Mouse (Mus musculus) thymus, postnatal 25 days (tissue): ENCODE measurements around the gene Macrod1.

ENCODE experiments used
- DNase-seq: peaks from one replicate; pipeline ENCODE4 v3.0.0; 2022

Gene Macrod1

DNA sequence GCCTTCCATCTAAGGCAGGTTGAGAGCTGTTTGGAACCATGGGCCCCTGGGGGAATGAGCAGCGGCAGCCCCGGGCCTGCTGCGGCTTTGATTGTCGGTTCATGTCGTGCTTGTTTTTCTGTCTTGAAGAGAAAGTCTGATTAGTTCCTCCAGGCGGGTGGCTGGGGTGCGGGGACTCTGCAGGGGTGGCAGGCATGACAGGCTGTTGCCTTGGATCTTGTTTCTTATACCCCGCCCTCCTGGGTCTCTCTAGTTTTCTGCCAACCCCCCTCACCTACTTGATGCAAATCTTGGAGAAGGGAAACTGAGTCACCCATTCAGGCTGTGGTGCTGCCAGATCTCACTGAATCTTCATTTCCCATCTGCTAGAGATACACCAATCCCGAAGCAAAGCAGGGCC, 31.9 kb downstream of the Macrod1 start:
- DNase-seq, result no peak

DNA sequence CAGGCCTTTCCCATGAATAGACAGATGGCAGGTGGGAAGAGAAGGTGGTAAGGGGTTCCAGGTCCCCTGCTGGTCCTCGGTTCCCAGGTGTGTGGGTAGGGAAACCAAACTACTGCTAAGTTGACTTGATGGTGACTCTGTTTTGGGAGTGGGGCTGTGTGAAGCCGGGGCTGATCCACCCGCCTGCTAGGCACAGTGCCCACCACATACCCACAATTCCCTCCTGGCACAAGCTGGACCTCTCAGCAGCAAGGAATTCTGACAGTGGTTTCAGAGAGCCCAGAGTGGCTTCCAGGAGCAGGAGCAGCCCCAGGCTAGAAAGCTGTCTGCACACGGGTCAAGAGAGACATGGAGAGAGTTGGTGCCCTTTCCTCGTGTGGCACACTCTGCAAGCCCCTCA, 32.4 kb downstream of the Macrod1 start:
- no peak for DNase-seq

DNA sequence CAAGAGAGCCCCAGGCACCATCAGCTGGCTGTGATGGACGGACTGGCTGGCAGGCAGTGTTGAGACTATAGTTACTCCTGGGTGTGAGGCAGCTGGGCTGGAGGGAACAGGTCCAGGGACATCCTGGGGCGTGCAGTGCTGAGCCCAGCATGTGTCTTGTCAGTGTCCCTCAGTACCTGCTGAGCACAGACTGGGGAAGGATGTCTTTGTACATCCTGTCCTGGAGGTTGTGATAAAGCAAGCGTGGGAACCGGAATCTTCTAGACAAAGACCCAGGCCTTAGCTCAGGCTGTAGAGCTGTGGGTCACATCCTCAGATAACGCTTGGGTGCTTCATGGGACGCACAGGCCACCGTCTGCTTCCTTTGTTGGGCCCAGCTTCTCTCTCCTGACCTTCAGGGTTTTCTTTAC, 33.2 kb downstream of the Macrod1 start:
- no peak for DNase-seq

- no peak for DNase-seq
These were observed 33.9 kb downstream of the Macrod1 start for GRCm38 (mm10) chr19:7090369-7091064.

- DNase-seq, result no peak
These were observed 34.9 kb downstream of the Macrod1 start for GRCm38 (mm10) chr19:7091448-7092050.

DNA sequence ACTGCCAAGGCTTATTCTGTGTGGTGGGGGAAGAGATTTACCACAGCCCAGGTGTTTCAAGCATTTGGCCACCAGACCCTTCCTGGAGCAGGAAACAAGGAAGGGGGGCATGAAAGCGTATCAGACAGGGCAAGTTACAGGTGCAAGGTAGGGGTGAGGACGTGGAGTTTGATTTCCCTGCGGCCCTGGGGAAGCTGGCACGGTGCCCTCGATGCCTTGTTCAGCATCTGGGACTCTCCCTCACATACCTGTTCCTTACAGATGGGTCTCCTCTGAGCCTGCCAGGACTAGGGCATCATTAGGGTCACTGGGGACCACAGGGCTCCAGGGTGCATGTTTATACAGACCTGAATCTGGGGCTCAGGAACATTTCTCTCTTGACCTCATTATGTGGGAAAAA, 36.1 kb downstream of the Macrod1 start:
- no peak for DNase-seq

- no peak for DNase-seq
These were observed 43.1 kb downstream of the Macrod1 start for GRCm38 (mm10) chr19:7099620-7100155.

DNA sequence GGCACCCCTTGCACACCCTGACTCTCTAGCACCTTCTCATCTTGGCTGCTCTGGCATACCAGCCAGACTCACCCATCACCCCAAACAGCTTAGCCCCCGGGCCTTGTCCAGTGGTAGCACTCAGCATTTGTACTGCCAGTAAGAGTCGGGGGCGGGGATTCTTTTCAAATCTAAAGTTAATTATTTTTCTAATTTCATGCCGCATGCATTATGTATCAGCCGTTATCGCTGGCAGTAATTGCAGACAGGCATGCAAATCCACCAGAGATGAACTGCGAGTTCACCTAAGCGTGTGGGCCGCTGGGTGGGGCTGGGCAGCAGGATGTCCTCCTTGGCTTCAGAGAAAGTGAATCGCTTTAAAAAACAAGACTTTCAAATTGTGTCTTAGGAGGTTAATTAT, 45.4 kb downstream of the Macrod1 start:
- no peak for DNase-seq

DNA sequence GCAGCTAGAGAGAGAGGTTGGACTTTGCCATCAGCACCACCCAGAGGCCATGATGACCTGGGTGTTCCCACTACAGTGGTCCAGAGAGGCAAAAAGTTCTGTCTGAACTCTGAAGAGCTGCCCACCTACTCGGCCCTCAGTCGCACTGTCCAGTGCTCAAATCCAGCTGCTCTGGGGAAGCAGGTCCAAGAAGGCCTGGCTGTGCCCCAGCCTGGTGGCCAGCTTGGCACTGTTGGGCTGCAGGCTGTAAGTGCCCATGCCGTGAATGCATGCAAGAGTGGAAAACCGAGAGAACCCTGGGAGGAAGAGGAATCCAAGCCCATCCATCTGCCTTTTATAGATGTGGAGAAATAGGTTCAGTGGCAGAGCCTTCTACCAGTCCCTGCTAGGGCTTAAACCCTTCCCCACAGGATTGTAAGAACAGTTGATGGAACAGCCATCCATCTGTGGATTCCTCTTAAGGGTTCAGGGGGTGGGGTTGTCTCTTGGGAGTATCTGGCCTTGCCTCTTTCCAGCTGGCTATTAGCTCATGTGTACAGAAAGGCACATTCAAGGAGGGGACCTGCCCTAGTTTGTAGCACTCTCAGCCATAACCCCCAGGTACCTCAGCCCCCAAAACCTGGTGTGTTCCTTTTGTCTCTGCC, 46.9 kb downstream of the Macrod1 start:
- DNase-seq, result no peak

DNA sequence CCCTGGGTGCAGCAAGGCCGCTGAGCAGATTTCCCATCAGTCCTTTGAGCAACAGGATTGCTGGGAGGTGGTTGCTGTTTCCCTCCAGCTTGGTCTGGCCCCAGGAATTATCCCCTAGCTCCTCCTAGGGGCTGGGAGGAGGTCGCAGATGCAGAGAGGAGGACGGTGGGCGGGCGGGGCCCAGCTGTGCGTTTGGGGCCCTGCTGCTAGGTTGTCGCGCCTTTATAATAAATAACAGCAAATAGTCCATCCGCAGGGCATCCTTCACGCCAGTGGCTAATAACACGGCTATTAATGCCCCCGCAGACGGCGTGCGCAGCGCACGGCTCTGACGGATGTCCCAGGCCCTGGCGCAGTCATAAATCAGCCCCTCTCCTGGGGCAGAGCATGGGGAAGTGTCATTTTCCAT, 47.4 kb downstream of the Macrod1 start:
- no peak for DNase-seq

DNA sequence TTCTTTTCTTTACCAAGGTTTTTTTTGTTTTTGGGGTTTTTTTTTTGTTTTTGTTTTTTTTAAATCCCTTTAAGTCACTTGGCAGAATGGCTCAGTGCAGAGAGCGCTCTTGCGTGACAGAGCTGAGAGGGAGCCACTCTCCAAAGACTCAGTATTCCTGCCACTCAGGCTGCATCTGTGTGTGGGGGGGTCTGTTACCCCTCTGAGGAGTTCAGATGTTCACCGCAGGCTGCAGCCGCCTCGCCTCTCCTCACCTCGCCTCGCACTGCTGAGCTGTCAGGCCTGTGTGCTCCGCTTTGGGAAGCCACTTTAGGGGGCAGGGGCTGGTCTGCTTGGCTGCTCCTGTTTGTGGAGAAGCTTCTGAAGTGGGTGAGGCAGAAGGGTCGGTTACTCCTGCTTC, 48.9 kb downstream of the Macrod1 start, which contains the start of gene Flrt1:
TSS of gene Flrt1 (minus strand) at position 186 of the 400 bp plus-strand sequence.
- no peak for DNase-seq

GRCm38 (mm10) chr19:7106566-7106965, 50.0 kb downstream of the Macrod1 start:
- DNase-seq, result no peak

GRCm38 (mm10) chr19:7107174-7107573, 50.6 kb downstream of the Macrod1 start:
- no peak for DNase-seq

- peak; percentile 33 for DNase-seq
These were observed 51.7 kb downstream of the Macrod1 start for GRCm38 (mm10) chr19:7108114-7108905.

GRCm38 (mm10) chr19:7110097-7110496, 53.5 kb downstream of the Macrod1 start:
- no peak for DNase-seq

GRCm38 (mm10) chr19:7110875-7111274, 54.3 kb downstream of the Macrod1 start:
- no peak for DNase-seq

DNA sequence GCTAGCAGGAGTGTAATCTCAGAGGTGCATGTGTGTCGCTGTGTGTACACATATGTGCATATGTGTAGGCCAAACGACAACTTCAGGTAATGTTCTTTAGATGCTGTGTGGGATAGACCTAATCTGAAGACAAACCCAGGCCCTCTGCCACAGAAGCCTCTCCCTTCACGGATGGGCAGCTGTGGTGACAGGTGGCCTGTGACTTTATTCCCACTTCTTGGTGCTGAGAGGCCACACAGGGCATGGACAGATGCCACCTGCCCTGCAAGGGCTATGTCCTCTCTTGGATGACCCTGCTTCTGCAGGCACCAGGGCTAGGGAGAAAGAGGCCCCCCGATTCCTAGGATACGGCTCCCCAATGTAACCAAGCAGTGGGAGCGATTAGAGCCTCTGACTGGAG, 54.7 kb downstream of the Macrod1 start:
- DNase-seq, result no peak

GRCm38 (mm10) chr19:7111710-7112109, 55.1 kb downstream of the Macrod1 start:
- no peak for DNase-seq

DNA sequence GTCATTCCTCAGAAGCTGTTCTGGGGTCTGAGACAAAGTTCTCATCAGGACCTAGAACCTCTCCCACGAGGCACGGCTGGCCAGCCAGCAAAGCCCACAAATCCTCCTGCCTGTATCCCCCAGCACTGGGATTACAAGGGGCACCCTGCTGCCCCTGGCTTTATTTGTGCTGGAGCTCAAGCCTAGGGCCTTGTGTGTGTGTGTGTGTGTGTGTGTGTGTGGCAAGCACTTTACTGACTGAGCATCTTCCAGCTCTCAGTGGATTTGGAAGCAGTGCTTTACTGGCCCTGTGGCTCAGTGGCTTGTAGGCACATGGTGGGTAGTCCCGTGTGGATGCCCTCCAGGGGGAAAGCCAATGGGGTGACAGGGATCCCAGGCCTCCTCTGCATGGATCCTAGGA, 56.0 kb downstream of the Macrod1 start:
- DNase-seq, result no peak

DNA sequence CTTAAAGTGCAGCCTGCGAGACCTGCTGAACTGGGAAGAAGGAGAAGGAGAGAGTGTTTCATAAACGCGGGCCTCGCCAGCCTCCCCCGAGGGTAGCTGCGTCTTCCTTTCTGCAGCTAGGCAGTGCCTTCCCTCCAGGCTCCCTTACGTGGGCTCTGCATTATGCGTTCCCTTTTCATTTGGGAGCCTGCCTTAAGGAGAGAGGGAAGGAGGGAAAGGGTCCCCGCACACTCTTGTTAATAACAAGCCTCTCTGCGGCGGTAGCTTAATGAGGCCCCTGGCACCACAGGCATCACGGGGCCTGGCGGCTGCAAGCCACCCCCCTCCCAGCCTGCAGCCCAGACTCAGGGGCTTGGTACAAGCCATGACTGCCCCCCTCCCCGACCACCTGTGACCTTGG, 57.0 kb downstream of the Macrod1 start:
- DNase-seq, result no peak

DNA sequence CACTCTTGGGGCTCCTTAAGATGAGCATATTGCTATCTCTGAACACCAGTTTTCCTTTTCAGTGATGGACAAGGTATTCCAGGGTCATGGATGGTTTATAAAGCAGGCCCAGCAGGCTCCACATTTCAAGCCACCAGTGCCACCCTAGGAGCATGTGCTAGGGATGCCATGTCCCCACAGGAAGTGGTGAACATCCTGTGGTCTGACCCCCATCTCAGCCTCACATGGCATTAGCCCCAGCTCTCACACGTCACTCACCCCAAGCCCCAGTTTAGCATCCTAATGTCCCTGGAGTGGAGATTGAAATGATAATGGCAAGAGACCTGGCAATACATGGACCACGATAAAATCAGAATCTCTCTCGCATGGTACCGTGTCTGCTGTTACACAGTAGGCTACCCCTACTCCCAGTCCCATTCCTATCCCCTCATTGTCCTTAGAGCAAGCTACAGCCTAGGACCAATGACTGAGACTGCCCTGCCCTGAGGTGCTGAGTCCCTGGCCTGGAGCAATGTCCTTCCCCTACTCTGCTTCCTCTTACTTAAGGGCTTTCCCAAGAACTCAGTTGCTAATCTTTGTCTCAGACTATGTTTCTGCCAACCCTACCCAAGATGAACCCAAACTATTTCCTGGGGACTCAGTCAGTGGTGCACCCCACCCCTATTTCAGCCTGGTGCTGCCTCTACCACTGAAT, 59.6 kb downstream of the Macrod1 start:
- DNase-seq, result peak; percentile 29

GRCm38 (mm10) chr19:7117141-7117540, 60.5 kb downstream of the Macrod1 start:
- no peak for DNase-seq
